Mouse (Mus musculus) gastrocnemius, postnatal 14 days (tissue): ENCODE results near the gene Dnah2. TPM values are rescaled to one million over a fixed set of nuclear protein-coding genes. Genes with fewer than 3 reads are reported as not detected.

Source experiments
- DNase-seq: peaks from one replicate; pipeline ENCODE4 v3.0.0; 2021; ENCODE audit warnings: mixed read lengths
- intact Hi-C: fragments of 180-260 bp; cut with DNase I; formaldehyde crosslinking; loops from one replicate; pipeline ENCODE4 v1.15.1; 2025; ENCODE audit warnings: low total_unique reads
- total RNA-seq, 2 experiments: library from RNA; stranded (reverse); gene quantifications; 2 replicates each; pipeline ENCODE4 v1.2.3; 2021

Gene Dnah2
- total RNA-seq, 2 experiments from 2014 or later: 0.06 to 0.07 TPM

GRCm38 (mm10) chr11:69491711-69492110 lies 57.2 kb downstream of the Dnah2 start:
- intact Hi-C loops: no loop called here
- DNase-seq: no peak

GRCm38 (mm10) chr11:69490898-69491297 lies 58.0 kb downstream of the Dnah2 start:
- intact Hi-C loops: no loop called here
- no peak for DNase-seq

- intact Hi-C loops: no loop called here
Measured at GRCm38 (mm10) chr11:69487474-69487873, 61.4 kb downstream of the Dnah2 start.

GRCm38 (mm10) chr11:69477645-69478044 lies 71.3 kb downstream of the Dnah2 start:
- intact Hi-C loops: no loop called here
- no peak for DNase-seq

More at GRCm38 (mm10) chr11:69487474-69487873, 61.4 kb downstream of the Dnah2 start:
- no peak for DNase-seq

- intact Hi-C loops: no loop called here
- DNase-seq: no peak
Measured at GRCm38 (mm10) chr11:69476802-69477201, 72.1 kb downstream of the Dnah2 start.

- intact Hi-C loops: no loop called here
- DNase-seq: no peak
Measured at GRCm38 (mm10) chr11:69474737-69475136, 74.2 kb downstream of the Dnah2 start.

GRCm38 (mm10) chr11:69472687-69473086 lies 76.2 kb downstream of the Dnah2 start:
- intact Hi-C loops: no loop called here
- no peak for DNase-seq

GRCm38 (mm10) chr11:69471491-69471890 lies 77.4 kb downstream of the Dnah2 start:
- intact Hi-C loops: no loop called here
- no peak for DNase-seq

- intact Hi-C loops: no loop called here
- no peak for DNase-seq
Measured at GRCm38 (mm10) chr11:69469301-69469700, 79.6 kb downstream of the Dnah2 start.

GRCm38 (mm10) chr11:69463996-69464395 lies 84.9 kb downstream of the Dnah2 start:
- DNase-seq: no peak
- intact Hi-C loops: no loop called here

- DNase-seq: no peak
- intact Hi-C loops: no loop called here
Measured at GRCm38 (mm10) chr11:69461568-69461967, 87.3 kb downstream of the Dnah2 start.

- no peak for DNase-seq
- intact Hi-C loops: no loop called here
Measured at GRCm38 (mm10) chr11:69459883-69460282, 89.0 kb downstream of the Dnah2 start.

GRCm38 (mm10) chr11:69457006-69457579 lies 91.8 kb downstream of the Dnah2 start:
- intact Hi-C loops: no loop called here
- peak; percentile 74 for DNase-seq

GRCm38 (mm10) chr11:69452114-69452867 lies 96.6 kb downstream of the Dnah2 start:
- intact Hi-C loops: no loop called here
- DNase-seq: peak; percentile 45

GRCm38 (mm10) chr11:69447299-69447698 lies 101.6 kb downstream of the Dnah2 start:
- intact Hi-C loops: no loop called here
- DNase-seq: no peak

- intact Hi-C loops: no loop called here
- no peak for DNase-seq
Measured at GRCm38 (mm10) chr11:69443328-69443727, 105.6 kb downstream of the Dnah2 start.

GRCm38 (mm10) chr11:69437291-69437690 lies 111.6 kb downstream of the Dnah2 start:
- intact Hi-C loops: loop anchor here (5.0 kb wide), 2 partner anchors 35 to 75 kb away; no protein-coding TSS in a partner anchor
- DNase-seq: no peak

- DNase-seq: no peak
- intact Hi-C loops: no loop called here
Measured at GRCm38 (mm10) chr11:69433189-69433588, 115.7 kb downstream of the Dnah2 start.

- intact Hi-C loops: no loop called here
- no peak for DNase-seq
Measured at GRCm38 (mm10) chr11:69432640-69432982, 116.3 kb downstream of the Dnah2 start.

GRCm38 (mm10) chr11:69431829-69432639 lies 116.9 kb downstream of the Dnah2 start:
- intact Hi-C loops: no loop called here
- peak; percentile 63 for DNase-seq
